Mouse (Mus musculus) B cell, adult (primary cell): Measurements from ENCODE around the gene Enpp5. TPM values are rescaled to one million over a fixed set of nuclear protein-coding genes. Genes with fewer than 3 reads are reported as not detected.

Source experiments
- total RNA-seq: library from RNA; stranded (reverse); gene quantifications from 4 replicates; pipeline ENCODE4 v1.2.4, GENCODE M21; 2023; ENCODE audit not compliant: inconsistent age

Enpp5 gene
- 0.22 to 0.33 TPM (median 0.32 TPM) in 3 of 4 replicates, not detected in the other for total RNA-seq

GRCm38 (mm10) chr17:44078631-44079350 is at the start of gene Enpp5:
TSS of gene Enpp5 (plus strand) at chr17:44078813.

GRCm38 (mm10) chr17:44105287-44106138 is 26.9 kb downstream of the Enpp5 start, which contains the start of gene Enpp4:
TSS of gene Enpp4 (minus strand) at chr17:44105809.

Other genes starting within 250 kb of the Enpp5 start
- gene Enpp4, start 27.0 kb downstream of the Enpp5 start, total RNA-seq = 0.67 to 1.9 TPM (median 1.0 TPM) in 4 replicates
- 0.10 TPM in 1 of 4 replicates, not detected in the others for gene Clic5, start 109.8 kb downstream of the Enpp5 start, total RNA-seq